Mouse (Mus musculus) ES-E14 (cell line): Measurements from ENCODE around the gene Olfr914. TPM values are rescaled to one million over a fixed set of nuclear protein-coding genes. Genes with fewer than 3 reads are reported as not detected.

ENCODE experiments used
- DNase-seq: peaks from one replicate; pipeline ENCODE4 v3.0.0-alpha.2; 2013; ENCODE audit warnings: low read depth, low spot score
- H3K27ac ChIP-seq: 2 replicates; pipeline ENCODE4 v1.5.1; 2012; ENCODE audit warnings: low read depth, mild to moderate bottlenecking, low read length, moderate library complexity, mixed read lengths; ENCODE audit not compliant: poor library complexity, insufficient read depth, severe bottlenecking
- H3K36me3 ChIP-seq: 2 replicates; pipeline ENCODE4 v1.6.1; 2012; ENCODE audit warnings: mild to moderate bottlenecking, low read length, moderate library complexity, mixed read lengths; ENCODE audit not compliant: control insufficient read depth, poor library complexity, insufficient read depth, severe bottlenecking
- H3K4me1 ChIP-seq, 2 experiments: fragments of 150-350 bp in 1 of 2; sonication (generic) in 1 of 2; 2 replicates each; pipeline ENCODE4 v1.6.1; 2012; ENCODE audit warnings: low read length in 2 of 2, mild to moderate bottlenecking in 1 of 2, mixed read lengths in 1 of 2; ENCODE audit not compliant: control insufficient read depth in 2 of 2, insufficient read depth in 2 of 2, poor library complexity in 1 of 2
- H3K4me3 ChIP-seq, 2 experiments: fragments of 150-350 bp in 1 of 2; sonication (generic) in 1 of 2; 2 replicates each; pipeline ENCODE4 v1.5.1; 2012; ENCODE audit warnings: low read length in 2 of 2, low read depth in 1 of 2, mild to moderate bottlenecking in 1 of 2, mixed read lengths in 1 of 2; ENCODE audit not compliant: insufficient read depth in 1 of 2, poor library complexity in 1 of 2, severe bottlenecking in 1 of 2
- H3K9ac ChIP-seq: 2 replicates; pipeline ENCODE4 v1.6.1; 2012; ENCODE audit warnings: low read depth, mild to moderate bottlenecking, low read length, mixed read lengths; ENCODE audit not compliant: poor library complexity, insufficient read depth, severe bottlenecking
- H3K9me3 ChIP-seq: fragments of 150-350 bp; sonication (generic); 2 replicates; pipeline ENCODE4 v1.6.1; 2012; ENCODE audit warnings: low read depth, mild to moderate bottlenecking, low read length; ENCODE audit not compliant: control insufficient read depth, insufficient read depth
- CHD2 ChIP-seq: IDR thresholded peaks from 2 replicates; pipeline ENCODE4 v1.6.1; 2014; ENCODE audit warnings: mild to moderate bottlenecking, low read depth, low read length, inconsistent platforms
- HCFC1 ChIP-seq: IDR thresholded peaks from 2 replicates; pipeline ENCODE4 v1.6.1; 2012; ENCODE audit warnings: low read length, inconsistent platforms, borderline replicate concordance; ENCODE audit not compliant: insufficient read depth
- MAFK ChIP-seq: IDR thresholded peaks from 2 replicates; pipeline ENCODE4 v1.6.1; 2014; ENCODE audit warnings: mild to moderate bottlenecking, low read depth, low read length, inconsistent platforms; ENCODE audit not compliant: insufficient read depth
- ZC3H11A ChIP-seq: IDR thresholded peaks from 2 replicates; pipeline ENCODE4 v1.6.1; 2012; ENCODE audit warnings: low read depth, mild to moderate bottlenecking, inconsistent platforms, low read length, borderline replicate concordance
- ZNF384 ChIP-seq: IDR thresholded peaks from 2 replicates; pipeline ENCODE4 v1.6.1; 2012; ENCODE audit warnings: low read depth, low read length, inconsistent platforms
- in situ Hi-C, 2 experiments: fragments of 600-800 bp; cut with MboI; formaldehyde crosslinking; loops; one replicate each; pipeline ENCODE4 v1.15.1; 2025; ENCODE audit warnings: low sequenced_read_pairs in 2 of 2, inconsistent platforms in 1 of 2; ENCODE audit not compliant: unreplicated experiment in 2 of 2
- total RNA-seq: library from RNA; depleted of rRNA; stranded (reverse); fragments of 300-350 nt; gene quantifications from 2 replicates; pipeline ENCODE4 v1.2.3, GENCODE M21; 2012; rRNA removed

Olfr914 gene
- total RNA-seq, 1 experiment: not detected

DNA sequence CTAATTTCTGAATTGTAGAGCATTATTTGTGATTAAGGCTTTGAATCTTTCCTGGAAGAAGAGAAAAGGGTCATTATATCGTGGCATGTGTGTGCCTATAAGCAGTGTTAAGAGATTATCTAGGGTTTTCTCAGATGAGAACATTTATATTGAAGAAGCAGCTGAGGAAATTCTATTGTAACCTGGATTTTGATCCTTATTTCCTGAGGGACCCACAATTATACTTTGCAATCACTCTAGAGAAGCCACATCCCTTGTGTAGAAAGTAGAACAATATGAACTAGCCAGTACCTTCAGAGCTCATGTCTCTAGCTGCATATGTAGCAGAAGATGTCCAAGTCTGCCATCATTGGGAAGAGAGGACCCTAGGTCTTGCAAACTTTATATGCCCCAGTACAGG is 54.9 kb downstream of the Olfr914 start, which contains the start of gene Olfr916:
Gene Olfr916 (minus strand): TSS at position 101 of the 400 bp plus-strand sequence.
- no peak for TF ChIP-seq MAFK
- no peak for TF ChIP-seq ZC3H11A
- TF ChIP-seq ZNF384: no peak
- TF ChIP-seq HCFC1: no peak
- no peak for TF ChIP-seq CHD2
- H3K4me3 ChIP-seq: no peak within 1 kb of the TSS
- no peaks in the 10 kb centered on the region for H3K4me1 ChIP-seq
- H3K27ac ChIP-seq: no peak within 1 kb of the TSS
- no peak for DNase-seq
- no peaks in the 10 kb centered on the region for H3K36me3 ChIP-seq
- no peaks in the 10 kb centered on the region for H3K9me3 ChIP-seq
- in situ Hi-C loops: no loop called here
- H3K9ac ChIP-seq: no peak within 1 kb of the TSS

Other genes with a start within 250 kb of the Olfr914 start
- not detected in 2 replicates for gene Olfr250, start 238.2 kb upstream of the Olfr914 start, total RNA-seq
- not detected in 2 replicates for gene Olfr251, start 228.0 kb upstream of the Olfr914 start, total RNA-seq
- 0.49 and 0.53 TPM in 2 replicates for gene Olfr147, start 203.4 kb upstream of the Olfr914 start, total RNA-seq
- 0.26 and 0.58 TPM in 2 replicates for gene Olfr901, start 175.6 kb upstream of the Olfr914 start, total RNA-seq
- not detected in 2 replicates for gene Olfr902, start 157.4 kb upstream of the Olfr914 start, total RNA-seq
- gene Olfr904, start 142.0 kb upstream of the Olfr914 start, total RNA-seq: not detected in 2 replicates
- not detected in 2 replicates for gene Olfr905, start 134.0 kb upstream of the Olfr914 start, total RNA-seq
- gene Olfr906, start 118.0 kb upstream of the Olfr914 start, total RNA-seq: not detected in 2 replicates
- not detected in 2 replicates for gene Olfr907, start 109.3 kb upstream of the Olfr914 start, total RNA-seq
- gene Olfr911-ps1, start 83.5 kb upstream of the Olfr914 start, total RNA-seq: not detected in 2 replicates
- not detected in 2 replicates for gene Olfr910, start 67.3 kb upstream of the Olfr914 start, total RNA-seq
- gene Olfr912, start 24.9 kb upstream of the Olfr914 start, total RNA-seq: not detected in 2 replicates
- not detected in 2 replicates for gene Olfr913, start 12.3 kb upstream of the Olfr914 start, total RNA-seq
- gene Olfr916, start 54.8 kb downstream of the Olfr914 start, total RNA-seq: not detected in 2 replicates
- gene Olfr917, start 60.7 kb downstream of the Olfr914 start, total RNA-seq: not detected in 2 replicates
- gene Olfr918, start 69.5 kb downstream of the Olfr914 start, total RNA-seq: not detected in 2 replicates
- gene Olfr919, start 98.6 kb downstream of the Olfr914 start, total RNA-seq: not detected in 2 replicates
- gene Vwa5a, start 113.2 kb downstream of the Olfr914 start, total RNA-seq: 10.4 and 11.9 TPM in 2 replicates
- 0.09 and 0.11 TPM in 2 replicates for gene Olfr920, start 147.2 kb downstream of the Olfr914 start, total RNA-seq
- gene Olfr921, start 168.0 kb downstream of the Olfr914 start, total RNA-seq: not detected in 2 replicates
- not detected in 2 replicates for gene Olfr922, start 209.5 kb downstream of the Olfr914 start, total RNA-seq
- not detected in 2 replicates for gene Olfr923, start 221.4 kb downstream of the Olfr914 start, total RNA-seq
- gene Olfr924, start 239.3 kb downstream of the Olfr914 start, total RNA-seq: 0.37 TPM in 1 of 2 replicates, not detected in the other
- gene Olfr26, start 250.0 kb downstream of the Olfr914 start, total RNA-seq: not detected in 2 replicates